Mouse (Mus musculus): ENCODE measurements around the gene Myh8. TPM values are rescaled to one million over a fixed set of nuclear protein-coding genes. Genes with fewer than 3 reads are reported as not detected.

Gene Myh8
- polyA plus RNA-seq, 1 experiment = 0.04 TPM

DNA sequence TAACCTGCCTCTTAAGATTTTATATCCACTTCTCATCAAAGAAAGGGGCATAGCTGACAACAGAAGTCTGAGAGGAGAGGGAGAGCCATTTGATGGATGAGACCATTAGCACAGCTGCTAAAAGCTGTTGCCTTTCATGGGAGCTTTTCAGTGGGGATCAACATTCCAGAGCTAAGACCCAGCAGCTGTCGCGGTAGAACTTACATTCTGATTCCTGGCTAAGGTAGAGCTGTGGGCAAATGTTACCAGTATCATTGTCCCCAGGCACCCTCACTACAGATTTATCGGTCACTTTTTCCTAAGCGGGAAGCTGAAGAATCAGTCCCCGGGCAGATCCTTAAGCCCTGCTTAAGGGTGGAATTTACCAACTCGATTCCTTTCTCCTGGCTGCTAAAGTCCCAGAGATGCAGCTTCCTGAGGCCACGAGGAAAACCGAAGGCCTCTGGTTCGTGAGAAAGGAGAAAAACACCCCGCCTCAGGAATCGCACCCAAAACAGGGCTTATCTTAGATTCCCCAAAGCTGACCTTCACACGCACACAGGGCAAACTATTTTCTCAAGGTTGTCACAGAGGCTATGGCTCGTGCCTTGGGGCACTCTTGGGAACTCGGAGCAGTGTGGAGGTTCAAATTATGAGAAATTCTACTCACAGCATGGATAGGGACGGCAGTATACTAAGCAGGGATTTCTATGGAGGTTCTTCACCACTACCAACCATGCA is 37.0 kb downstream of the Myh8 start:
- no peak overlapping the region for H3K4me3 ChIP-seq (ENCODE audit: control insufficient read depth, insufficient read depth, low read length)
- H3K36me3 ChIP-seq (ENCODE audit: control insufficient read depth, insufficient read depth, low read length) = no peaks in the 10 kb centered on the region
- H3K27me3 ChIP-seq (ENCODE audit: control insufficient read depth, insufficient read depth, low read length) = no peaks in the 10 kb centered on the region
- no peak for DNase-seq
- no peaks in the 10 kb centered on the region for H3K4me1 ChIP-seq (replicated peaks; ENCODE audit: control insufficient read depth, insufficient read depth, low read length)
- TF ChIP-seq POLR2A (IDR thresholded peaks at IDR 0.05; ENCODE audit: control insufficient read depth, extremely low read depth, insufficient read depth, low read length, poor library complexity) (no peak), CTCF (IDR thresholded peaks at IDR 0.05; ENCODE audit: borderline replicate concordance, control insufficient read depth, extremely low read depth, insufficient read depth, low read length, poor library complexity) (no peak)
- H3K27ac ChIP-seq (ENCODE audit: control insufficient read depth, insufficient read depth, low read length) = no peak overlapping the region
- WGBS = 68% methylated on average over 15 of the region's 15 CpGs

DNA sequence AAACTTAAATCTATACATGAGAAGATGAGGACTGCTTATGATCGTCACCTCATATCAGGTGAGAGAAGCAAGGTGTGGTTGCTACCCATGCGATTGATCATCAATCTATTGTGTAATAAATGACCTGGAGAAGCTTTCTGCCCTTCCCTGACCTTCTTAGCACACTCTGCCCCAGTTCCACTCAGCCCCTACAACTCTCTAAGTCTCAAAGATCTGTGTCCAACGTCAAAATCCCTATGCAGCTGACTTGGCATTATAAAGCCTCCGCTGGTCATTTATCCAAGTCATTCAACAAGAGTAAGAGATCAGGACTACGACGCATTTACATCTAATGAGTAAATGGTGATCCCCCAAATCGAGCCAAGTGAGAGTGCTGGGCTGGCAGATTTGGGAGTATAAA is 44.4 kb downstream of the Myh8 start, which contains the start of gene Myh13:
Gene Myh13, plus strand, starts transcription at position 301 of the 400 bp plus-strand sequence.
- 89% methylated on average over 7 of the region's 7 CpGs for WGBS

DNA sequence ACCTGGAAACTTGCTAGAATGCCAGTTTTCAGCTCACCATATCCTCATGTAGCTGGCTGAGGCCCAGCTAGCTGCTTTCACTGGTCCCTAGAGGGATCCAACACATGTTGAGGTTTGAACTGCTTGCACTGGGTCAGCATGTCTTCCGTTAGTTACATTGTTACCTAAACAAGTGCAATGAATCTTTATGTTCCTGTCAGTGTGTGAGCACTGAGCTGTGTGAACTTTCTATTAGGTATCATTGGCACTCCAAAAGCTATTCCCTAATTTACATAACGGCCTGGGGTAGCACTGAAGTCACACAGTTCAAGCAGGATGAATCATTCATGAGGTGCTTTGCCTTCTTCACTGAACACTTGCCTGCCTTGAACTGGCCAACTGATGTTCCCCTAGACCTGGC is 49.6 kb downstream of the Myh8 start:
- no peak for DNase-seq
- no peaks in the 10 kb centered on the region for H3K4me1 ChIP-seq (replicated peaks; ENCODE audit: control insufficient read depth, insufficient read depth, low read length)
- no peak overlapping the region for H3K27ac ChIP-seq (ENCODE audit: control insufficient read depth, insufficient read depth, low read length)
- H3K27me3 ChIP-seq (ENCODE audit: control insufficient read depth, insufficient read depth, low read length) = no peaks in the 10 kb centered on the region
- no peak for TF ChIP-seq CTCF (IDR thresholded peaks at IDR 0.05; ENCODE audit: borderline replicate concordance, control insufficient read depth, extremely low read depth, insufficient read depth, low read length, poor library complexity)
- TF ChIP-seq POLR2A (IDR thresholded peaks at IDR 0.05; ENCODE audit: control insufficient read depth, extremely low read depth, insufficient read depth, low read length, poor library complexity) = no peak
- 82% methylated on average over 2 of the region's 2 CpGs for WGBS
- H3K36me3 ChIP-seq (ENCODE audit: control insufficient read depth, insufficient read depth, low read length) = no peaks in the 10 kb centered on the region
- no peak overlapping the region for H3K4me3 ChIP-seq (ENCODE audit: control insufficient read depth, insufficient read depth, low read length)

More for the DNA sequence above, 44.4 kb downstream of the Myh8 start, which contains the start of gene Myh13:
- Histone ChIP-seq H3K4me1 (replicated peaks; ENCODE audit: control insufficient read depth, insufficient read depth, low read length) (no peaks in the 10 kb centered on the region), H3K4me3 (ENCODE audit: control insufficient read depth, insufficient read depth, low read length) (no peak within 1 kb of the TSS), H3K27me3 (ENCODE audit: control insufficient read depth, insufficient read depth, low read length) (no peaks in the 10 kb centered on the region), H3K27ac (ENCODE audit: control insufficient read depth, insufficient read depth, low read length) (no peak within 1 kb of the TSS), H3K36me3 (ENCODE audit: control insufficient read depth, insufficient read depth, low read length) (no peaks in the 10 kb centered on the region)
- TF ChIP-seq CTCF (IDR thresholded peaks at IDR 0.05; ENCODE audit: borderline replicate concordance, control insufficient read depth, extremely low read depth, insufficient read depth, low read length, poor library complexity) = no peak
- TF ChIP-seq POLR2A (IDR thresholded peaks at IDR 0.05; ENCODE audit: control insufficient read depth, extremely low read depth, insufficient read depth, low read length, poor library complexity) = no peak
- DNase-seq = no peak

- H3K4me3 ChIP-seq (ENCODE audit: control insufficient read depth, insufficient read depth, low read length) = no peak overlapping the region
- H3K36me3 ChIP-seq (ENCODE audit: control insufficient read depth, insufficient read depth, low read length) = no peaks in the 10 kb centered on the region
- no peak overlapping the region for H3K27ac ChIP-seq (ENCODE audit: control insufficient read depth, insufficient read depth, low read length)
- no peak for DNase-seq
- no peaks in the 10 kb centered on the region for H3K27me3 ChIP-seq (ENCODE audit: control insufficient read depth, insufficient read depth, low read length)
- WGBS = 48% methylated on average over 3 of the region's 3 CpGs
- no peaks in the 10 kb centered on the region for H3K4me1 ChIP-seq (replicated peaks; ENCODE audit: control insufficient read depth, insufficient read depth, low read length)
- TF ChIP-seq POLR2A (IDR thresholded peaks at IDR 0.05; ENCODE audit: control insufficient read depth, extremely low read depth, insufficient read depth, low read length, poor library complexity) (no peak), CTCF (IDR thresholded peaks at IDR 0.05; ENCODE audit: borderline replicate concordance, control insufficient read depth, extremely low read depth, insufficient read depth, low read length, poor library complexity) (no peak)
Observed at GRCm38 (mm10) chr11:67344556-67344955, 67.6 kb downstream of the Myh8 start.

- Histone ChIP-seq H3K27ac (ENCODE audit: control insufficient read depth, insufficient read depth, low read length) (no peak overlapping the region), H3K27me3 (ENCODE audit: control insufficient read depth, insufficient read depth, low read length) (no peaks in the 10 kb centered on the region), H3K4me3 (ENCODE audit: control insufficient read depth, insufficient read depth, low read length) (no peak overlapping the region), H3K4me1 (replicated peaks; ENCODE audit: control insufficient read depth, insufficient read depth, low read length) (no peaks in the 10 kb centered on the region), H3K36me3 (ENCODE audit: control insufficient read depth, insufficient read depth, low read length) (no peaks in the 10 kb centered on the region)
- no peak for DNase-seq
- 61% methylated on average over 2 of the region's 2 CpGs for WGBS
- TF ChIP-seq CTCF (IDR thresholded peaks at IDR 0.05; ENCODE audit: borderline replicate concordance, control insufficient read depth, extremely low read depth, insufficient read depth, low read length, poor library complexity) = no peak
- no peak for TF ChIP-seq POLR2A (IDR thresholded peaks at IDR 0.05; ENCODE audit: control insufficient read depth, extremely low read depth, insufficient read depth, low read length, poor library complexity)
Observed at GRCm38 (mm10) chr11:67345186-67345855, 68.4 kb downstream of the Myh8 start.

DNA sequence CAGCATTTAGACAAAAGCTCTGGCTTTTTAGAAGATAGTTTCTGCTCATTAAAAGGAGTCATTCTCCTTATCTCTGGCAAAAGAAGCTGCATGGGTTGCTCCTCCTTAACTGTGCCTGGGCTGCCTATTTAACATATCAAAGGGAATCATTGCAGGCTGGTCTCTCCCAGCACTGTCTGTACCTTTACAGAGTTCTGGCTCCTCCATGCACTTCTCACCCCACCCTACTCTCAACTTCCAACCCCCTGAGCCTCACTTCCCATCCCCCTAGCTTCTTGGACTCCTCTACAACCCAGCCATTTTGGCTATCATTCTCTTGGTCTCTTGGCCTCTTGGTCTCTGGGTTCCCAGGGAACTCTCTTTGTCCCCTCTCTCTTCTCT is 68.9 kb downstream of the Myh8 start:
- Histone ChIP-seq H3K27ac (ENCODE audit: control insufficient read depth, insufficient read depth, low read length) (no peak overlapping the region), H3K27me3 (ENCODE audit: control insufficient read depth, insufficient read depth, low read length) (no peaks in the 10 kb centered on the region), H3K4me3 (ENCODE audit: control insufficient read depth, insufficient read depth, low read length) (no peak overlapping the region), H3K4me1 (replicated peaks; ENCODE audit: control insufficient read depth, insufficient read depth, low read length) (no peaks in the 10 kb centered on the region), H3K36me3 (ENCODE audit: control insufficient read depth, insufficient read depth, low read length) (no peaks in the 10 kb centered on the region)
- TF ChIP-seq CTCF (IDR thresholded peaks at IDR 0.05; ENCODE audit: borderline replicate concordance, control insufficient read depth, extremely low read depth, insufficient read depth, low read length, poor library complexity) = no peak
- TF ChIP-seq POLR2A (IDR thresholded peaks at IDR 0.05; ENCODE audit: control insufficient read depth, extremely low read depth, insufficient read depth, low read length, poor library complexity) = no peak
- no peak for DNase-seq

Data from thymus, adult 2 months (tissue).